Mouse (Mus musculus): ENCODE results near the gene Lmbr1l. TPM values are rescaled to one million over a fixed set of nuclear protein-coding genes. Genes with fewer than 3 reads are reported as not detected.

Lmbr1l gene
- total and polyA plus RNA-seq, 3 experiments = 23.4 to 30.4 (median 27.9) TPM

GRCm38 (mm10) chr15:98957475-98957874 lies 39.4 kb upstream of the Lmbr1l start:
- Histone ChIP-seq H3K4me2 (ENCODE audit: insufficient read depth, low read depth, poor library complexity, severe bottlenecking) (no peak overlapping the region), H3K4me3 (replicated peaks in 1 of 3; ENCODE audit: low read depth in 2 of 3, low read length in 2 of 3, poor library complexity in 1 of 3) (no peak overlapping the region), H3K27ac (ENCODE audit: insufficient read depth, low read depth) (no peak overlapping the region), H3K9me3 (replicated peaks; ENCODE audit: low read length) (no peaks in the 10 kb centered on the region), H3K4me1 (ENCODE audit: control insufficient read depth in 1 of 2, insufficient read depth in 2 of 2) (peaks cover 2 to 28% of the 10 kb centered on the region in 2 experiments), H3K27me3 (replicated peaks) (no peaks in the 10 kb centered on the region), H3K79me2 (replicated peaks; ENCODE audit: control insufficient read depth, extremely low read depth, insufficient read depth, poor library complexity, severe bottlenecking) (no peaks in the 10 kb centered on the region; the same call in 1 of the 2 replicates), H3K9ac (ENCODE audit: insufficient read depth, low read depth) (no peak overlapping the region), H3K36me3 (replicated peaks in 1 of 2; ENCODE audit: control insufficient read depth in 1 of 2, insufficient read depth in 1 of 2, low read length in 1 of 2) (no peaks in the 10 kb centered on the region)
- in situ Hi-C loops (cut with MboI; ENCODE audit: low pct_ligation_motif_present, low pct_unique_long_range_greater_than_20kb, low sequenced_read_pairs) (no loop called here), dilution Hi-C loops (cut with MboI; ENCODE audit: extremely low pct_ligation_motif_present, extremely low pct_unique_long_range_greater_than_20kb, low sequenced_read_pairs) (no loop called here)
- DNase-seq (ENCODE audit: extremely low read depth) = no peak
- TF ChIP-seq CHD2 (IDR thresholded peaks at IDR 0.05; ENCODE audit: low read length) = no peak
- TF ChIP-seq IRF4 (IDR thresholded peaks at IDR 0.05; ENCODE audit: low read depth, low read length) = no peak
- TF ChIP-seq SIN3A (IDR thresholded peaks at IDR 0.05; ENCODE audit: low read length) = no peak
- no peak for TF ChIP-seq CHD1 (IDR thresholded peaks at IDR 0.05; ENCODE audit: low read depth, low read length)

GRCm38 (mm10) chr15:98956000-98956399 lies 38.0 kb upstream of the Lmbr1l start:
- TF ChIP-seq ZMIZ1 (IDR thresholded peaks at IDR 0.05; ENCODE audit: low read depth, low read length) (no peak), TBP (conservative IDR thresholded peaks at IDR 0.05; ENCODE audit: low read depth, low read length) (no peak), USF1 (IDR thresholded peaks at IDR 0.05; ENCODE audit: low read depth, low read length) (no peak), ZNF384 (IDR thresholded peaks at IDR 0.05; ENCODE audit: low read depth, low read length) (peak; percentile 39; the same call in 1 of the 2 replicates), CHD1 (IDR thresholded peaks at IDR 0.05; ENCODE audit: low read depth, low read length) (no peak)
- no peak overlapping the region for H3K9ac ChIP-seq (ENCODE audit: insufficient read depth, low read depth)
- dilution Hi-C loops (cut with MboI; ENCODE audit: extremely low pct_ligation_motif_present, extremely low pct_unique_long_range_greater_than_20kb, low sequenced_read_pairs) = no loop called here
- H3K27me3 ChIP-seq (replicated peaks) = no peaks in the 10 kb centered on the region
- peaks cover 5 to 36% of the 10 kb centered on the region in 2 experiments for H3K4me1 ChIP-seq (ENCODE audit: control insufficient read depth in 1 of 2, insufficient read depth in 2 of 2)
- no peak overlapping the region for H3K4me2 ChIP-seq (ENCODE audit: insufficient read depth, low read depth, poor library complexity, severe bottlenecking)
- DNase-seq (ENCODE audit: extremely low read depth) = no peak
- in situ Hi-C loops (cut with MboI; ENCODE audit: low pct_ligation_motif_present, low pct_unique_long_range_greater_than_20kb, low sequenced_read_pairs) = no loop called here
- no peak overlapping the region for H3K4me3 ChIP-seq (replicated peaks in 1 of 3; ENCODE audit: low read depth in 2 of 3, low read length in 2 of 3, poor library complexity in 1 of 3)
- H3K9me3 ChIP-seq (replicated peaks; ENCODE audit: low read length) = no peaks in the 10 kb centered on the region
- H3K79me2 ChIP-seq (replicated peaks; ENCODE audit: control insufficient read depth, extremely low read depth, insufficient read depth, poor library complexity, severe bottlenecking) = peaks cover 6% of the 10 kb centered on the region; the same call in 1 of the 2 replicates
- no peak overlapping the region for H3K27ac ChIP-seq (ENCODE audit: insufficient read depth, low read depth)
- peaks cover 3 to 4% of the 10 kb centered on the region in 2 experiments for H3K36me3 ChIP-seq (replicated peaks in 1 of 2; ENCODE audit: control insufficient read depth in 1 of 2, insufficient read depth in 1 of 2, low read length in 1 of 2)

- in situ Hi-C loops (cut with MboI; ENCODE audit: low pct_ligation_motif_present, low pct_unique_long_range_greater_than_20kb, low sequenced_read_pairs) = no loop called here
Measured at GRCm38 (mm10) chr15:98955324-98955723, 37.3 kb upstream of the Lmbr1l start.

More at GRCm38 (mm10) chr15:98955324-98955723, 37.3 kb upstream of the Lmbr1l start:
- TF ChIP-seq ZKSCAN1 (IDR thresholded peaks at IDR 0.05; ENCODE audit: borderline replicate concordance, low read depth, low read length) = no peak
- TF ChIP-seq JUND (conservative IDR thresholded peaks at IDR 0.05; ENCODE audit: low read depth, low read length) = no peak
- no peak for TF ChIP-seq IRF4 (IDR thresholded peaks at IDR 0.05; ENCODE audit: low read depth, low read length)
- no peak for TF ChIP-seq GABPA (IDR thresholded peaks at IDR 0.05; ENCODE audit: insufficient replicate concordance, low read depth, low read length)
- no peak for TF ChIP-seq SIN3A (IDR thresholded peaks at IDR 0.05; ENCODE audit: low read length)
- peaks cover 4 to 6% of the 10 kb centered on the region in 2 experiments for H3K36me3 ChIP-seq (replicated peaks in 1 of 2; ENCODE audit: control insufficient read depth in 1 of 2, insufficient read depth in 1 of 2, low read length in 1 of 2)
- no peak overlapping the region for H3K4me2 ChIP-seq (ENCODE audit: insufficient read depth, low read depth, poor library complexity, severe bottlenecking)
- H3K9ac ChIP-seq (ENCODE audit: insufficient read depth, low read depth) = no peak overlapping the region
- DNase-seq (ENCODE audit: extremely low read depth) = no peak
- no peak overlapping the region for H3K4me3 ChIP-seq (replicated peaks in 1 of 3; ENCODE audit: low read depth in 2 of 3, low read length in 2 of 3, poor library complexity in 1 of 3)
- no peak overlapping the region for H3K27ac ChIP-seq (ENCODE audit: insufficient read depth, low read depth)
- dilution Hi-C loops (cut with MboI; ENCODE audit: extremely low pct_ligation_motif_present, extremely low pct_unique_long_range_greater_than_20kb, low sequenced_read_pairs) = no loop called here
- peaks cover 5 to 36% of the 10 kb centered on the region in 2 experiments for H3K4me1 ChIP-seq (ENCODE audit: control insufficient read depth in 1 of 2, insufficient read depth in 2 of 2)
- no peaks in the 10 kb centered on the region for H3K9me3 ChIP-seq (replicated peaks; ENCODE audit: low read length)
- H3K27me3 ChIP-seq (replicated peaks) = no peaks in the 10 kb centered on the region
- H3K79me2 ChIP-seq (replicated peaks; ENCODE audit: control insufficient read depth, extremely low read depth, insufficient read depth, poor library complexity, severe bottlenecking) = peaks cover 6% of the 10 kb centered on the region; the same call in 1 of the 2 replicates

Data from CH12.LX (cell line).